Mouse (Mus musculus) CH12.LX (cell line): ENCODE measurements around the gene Irf2. TPM values are rescaled to one million over a fixed set of nuclear protein-coding genes. Genes with fewer than 3 reads are reported as not detected.

Experiments
- DNase-seq: peaks from one replicate; pipeline ENCODE4 v3.0.0-alpha.2; 2013; ENCODE audit errors: extremely low read depth
- H3K27ac ChIP-seq: 2 replicates; pipeline ENCODE4 v1.5.1; 2012; ENCODE audit warnings: low read depth, mild to moderate bottlenecking, control low read depth, moderate library complexity; ENCODE audit not compliant: insufficient read depth
- H3K27me3 ChIP-seq: replicated peaks from 2 replicates; pipeline ENCODE3; 2012; ENCODE audit warnings: inconsistent platforms
- H3K36me3 ChIP-seq, 2 experiments: replicated peaks in 1 of 2; 2 replicates each; pipeline versions ENCODE3 to v1.6.1; 2012; ENCODE audit warnings: inconsistent platforms in 1 of 2, low read length in 1 of 2, mild to moderate bottlenecking in 1 of 2, mixed read lengths in 1 of 2, moderate library complexity in 1 of 2; ENCODE audit not compliant: control insufficient read depth in 1 of 2, insufficient read depth in 1 of 2
- H3K4me1 ChIP-seq, 2 experiments: 2 replicates each; pipeline ENCODE4 v1.6.1; 2012; ENCODE audit warnings: inconsistent platforms in 1 of 2, moderate library complexity in 1 of 2; ENCODE audit not compliant: insufficient read depth in 2 of 2, control insufficient read depth in 1 of 2
- H3K4me2 ChIP-seq: 2 replicates; pipeline ENCODE4 v1.6.1; 2012; ENCODE audit warnings: low read depth, mild to moderate bottlenecking, control low read depth; ENCODE audit not compliant: poor library complexity, insufficient read depth, severe bottlenecking
- H3K4me3 ChIP-seq, 3 experiments: fragments of 150-350 bp in 1 of 3; sonication (generic) in 1 of 3; replicated peaks in 1 of 3; 2 replicates each; pipeline versions ENCODE3 to v1.5.1; 2011 to 2012; ENCODE audit warnings: low read depth in 2 of 3, low read length in 2 of 3, mild to moderate bottlenecking in 2 of 3, moderate library complexity in 2 of 3, control low read depth in 1 of 3, improper control_type of control experiment in 1 of 3, inconsistent platforms in 1 of 3, mixed read lengths in 1 of 3; ENCODE audit not compliant: poor library complexity in 1 of 3
- H3K79me2 ChIP-seq: replicated peaks from 2 replicates; pipeline ENCODE4 v1.6.1; 2012; ENCODE audit warnings: mild to moderate bottlenecking, moderate library complexity; ENCODE audit not compliant: control insufficient read depth, poor library complexity, insufficient read depth, severe bottlenecking; ENCODE audit errors: extremely low read depth
- H3K9ac ChIP-seq: 2 replicates; pipeline ENCODE4 v1.6.1; 2012; ENCODE audit warnings: low read depth, mild to moderate bottlenecking, control low read depth, moderate library complexity; ENCODE audit not compliant: insufficient read depth
- H3K9me3 ChIP-seq: replicated peaks from 2 replicates; pipeline ENCODE3; 2012; ENCODE audit warnings: low read length, inconsistent platforms, mixed read lengths
- BHLHE40 ChIP-seq: IDR thresholded peaks from 2 replicates; pipeline ENCODE4 v1.6.1; 2011; ENCODE audit warnings: mild to moderate bottlenecking, low read depth, low read length, improper control_type of control experiment
- CHD1 ChIP-seq: IDR thresholded peaks from 2 replicates; pipeline ENCODE4 v1.6.1; 2012; ENCODE audit warnings: low read depth, low read length, improper control_type of control experiment, inconsistent platforms
- CHD2 ChIP-seq: IDR thresholded peaks from 2 replicates; pipeline ENCODE4 v1.6.1; 2011; ENCODE audit warnings: low read length, improper control_type of control experiment
- CTCF ChIP-seq, 2 experiments: IDR thresholded peaks in 1 of 2; conservative IDR thresholded peaks in 1 of 2; 2 replicates each; pipeline ENCODE4 v1.5.1; 2011 to 2012; ENCODE audit warnings: low read depth in 2 of 2, low read length in 2 of 2, improper control_type of control experiment in 1 of 2, inconsistent platforms in 1 of 2, mild to moderate bottlenecking in 1 of 2, moderate library complexity in 1 of 2
- E2F4 ChIP-seq: IDR thresholded peaks from 2 replicates; pipeline ENCODE4 v1.6.1; 2011; ENCODE audit warnings: low read depth, low read length, improper control_type of control experiment; ENCODE audit not compliant: insufficient replicate concordance
- ELF1 ChIP-seq: IDR thresholded peaks from 2 replicates; pipeline ENCODE4 v1.6.1; 2014; ENCODE audit warnings: low read depth, mild to moderate bottlenecking, inconsistent platforms, low read length, improper control_type of control experiment
- GABPA ChIP-seq: IDR thresholded peaks from 2 replicates; pipeline ENCODE4 v1.6.1; 2012; ENCODE audit warnings: low read depth, low read length, improper control_type of control experiment, inconsistent platforms; ENCODE audit not compliant: insufficient replicate concordance
- HCFC1 ChIP-seq: IDR thresholded peaks from 2 replicates; pipeline ENCODE4 v1.6.1; 2012; ENCODE audit warnings: low read depth, mild to moderate bottlenecking, inconsistent platforms, low read length, improper control_type of control experiment
- IRF4 ChIP-seq: IDR thresholded peaks from 2 replicates; pipeline ENCODE4 v1.6.1; 2014; ENCODE audit warnings: low read depth, mild to moderate bottlenecking, inconsistent platforms, low read length, improper control_type of control experiment
- JUN ChIP-seq: IDR thresholded peaks from 2 replicates; pipeline ENCODE4 v1.6.1; 2011; ENCODE audit warnings: low read depth, mild to moderate bottlenecking, low read length, improper control_type of control experiment, moderate library complexity; ENCODE audit not compliant: insufficient read depth
- JUND ChIP-seq: conservative IDR thresholded peaks from 2 replicates; pipeline ENCODE4 v1.6.1; 2011; ENCODE audit warnings: low read depth, low read length, improper control_type of control experiment
- MAFK ChIP-seq: IDR thresholded peaks from 2 replicates; pipeline ENCODE4 v1.6.1; 2011; ENCODE audit warnings: low read length, improper control_type of control experiment; ENCODE audit not compliant: insufficient replicate concordance
- MEF2A ChIP-seq: IDR thresholded peaks from 2 replicates; pipeline ENCODE4 v1.6.1; 2014; ENCODE audit warnings: low read depth, mild to moderate bottlenecking, inconsistent platforms, low read length, improper control_type of control experiment, borderline replicate concordance
- MYC ChIP-seq: IDR thresholded peaks from 2 replicates; pipeline ENCODE4 v1.6.1; 2011; ENCODE audit warnings: low read depth, mild to moderate bottlenecking, improper control_type of control experiment, low read length
- NRF1 ChIP-seq: IDR thresholded peaks from 2 replicates; pipeline ENCODE4 v1.6.1; 2014; ENCODE audit warnings: low read depth, mild to moderate bottlenecking, inconsistent platforms, low read length, improper control_type of control experiment, moderate library complexity
- PAX5 ChIP-seq: IDR thresholded peaks from 2 replicates; pipeline ENCODE4 v1.6.1; 2012; ENCODE audit warnings: low read length, inconsistent platforms, mixed read lengths
- POLR2AphosphoS2 ChIP-seq: IDR thresholded peaks from 2 replicates; pipeline ENCODE4 v1.6.1; 2011; ENCODE audit warnings: low read depth, low read length, improper control_type of control experiment
- RAD21 ChIP-seq: IDR thresholded peaks from 2 replicates; pipeline ENCODE4 v1.6.1; 2011; ENCODE audit warnings: low read depth, mild to moderate bottlenecking, low read length, improper control_type of control experiment, moderate library complexity
- RCOR1 ChIP-seq: conservative IDR thresholded peaks from 2 replicates; pipeline ENCODE4 v1.6.1; 2012; ENCODE audit warnings: low read depth, mild to moderate bottlenecking, inconsistent platforms, low read length, improper control_type of control experiment
- SIN3A ChIP-seq: IDR thresholded peaks from 2 replicates; pipeline ENCODE4 v1.6.1; 2012; ENCODE audit warnings: low read length, improper control_type of control experiment, inconsistent platforms
- SMC3 ChIP-seq: IDR thresholded peaks from 2 replicates; pipeline ENCODE4 v1.6.1; 2011; ENCODE audit warnings: low read depth, low read length, improper control_type of control experiment
- TBP ChIP-seq: conservative IDR thresholded peaks from 2 replicates; pipeline ENCODE4 v1.6.1; 2011; ENCODE audit warnings: low read depth, low read length, improper control_type of control experiment
- TCF12 ChIP-seq: IDR thresholded peaks from 2 replicates; pipeline ENCODE4 v1.6.1; 2014; ENCODE audit warnings: low read depth, mild to moderate bottlenecking, inconsistent platforms, low read length, improper control_type of control experiment
- UBTF ChIP-seq: IDR thresholded peaks from 2 replicates; pipeline ENCODE4 v1.6.1; 2012; ENCODE audit warnings: low read depth, mild to moderate bottlenecking, inconsistent platforms, low read length, improper control_type of control experiment, moderate library complexity
- USF1 ChIP-seq: IDR thresholded peaks from 2 replicates; pipeline ENCODE4 v1.6.1; 2014; ENCODE audit warnings: low read depth, mild to moderate bottlenecking, inconsistent platforms, low read length, improper control_type of control experiment
- ZC3H11A ChIP-seq: IDR thresholded peaks from 2 replicates; pipeline ENCODE4 v1.6.1; 2012; ENCODE audit warnings: low read depth, mild to moderate bottlenecking, inconsistent platforms, low read length, improper control_type of control experiment
- ZKSCAN1 ChIP-seq: IDR thresholded peaks from 2 replicates; pipeline ENCODE4 v1.6.1; 2012; ENCODE audit warnings: low read depth, inconsistent platforms, low read length, improper control_type of control experiment, borderline replicate concordance
- ZNF384 ChIP-seq: IDR thresholded peaks from 2 replicates; pipeline ENCODE4 v1.6.1; 2012; ENCODE audit warnings: low read depth, low read length, improper control_type of control experiment, inconsistent platforms
- dilution Hi-C: fragments of 300-500 bp; cut with MboI; formaldehyde crosslinking; loops from 2 replicates; pipeline ENCODE4 v1.14.3; 2020; ENCODE audit warnings: low sequenced_read_pairs; ENCODE audit not compliant: extremely low pct_unique_long_range_greater_than_20kb, extremely low pct_ligation_motif_present
- in situ Hi-C: fragments of 300-500 bp; cut with MboI; formaldehyde crosslinking; loops from 3 replicates; pipeline ENCODE4 v1.14.3; 2019; ENCODE audit warnings: low sequenced_read_pairs, low pct_ligation_motif_present, low pct_unique_long_range_greater_than_20kb, mixed read lengths
- polyA plus RNA-seq: library from polyadenylated mRNA; unstranded; fragments of >175 nt; gene quantifications from 2 replicates; pipeline ENCODE4 v1.2.1, GENCODE M21; 2012; ENCODE audit warnings: low read depth; ENCODE audit not compliant: insufficient read length
- total RNA-seq, 2 experiments: library from RNA; depleted of rRNA; stranded (reverse); fragments of 300-350 nt in 1 of 2; fragments of >200 nt in 1 of 2; gene quantifications; 2 replicates each; pipeline ENCODE4 v1.2.3; 2012 to 2014

Gene Irf2
- total and polyA plus RNA-seq, 3 experiments = 7.1 to 37.4 (median 10.2) TPM

- TF ChIP-seq MAFK = 0 out of 2 replicates have a peak, but pooled peaks have one; percentile 3
- TF ChIP-seq MEF2A = no peak; the same call in 1 of the 2 replicates
- TF ChIP-seq ELF1 = no peak
- TF ChIP-seq IRF4 = no peak
- TF ChIP-seq ZNF384 = peak; percentile 57
- no peak for TF ChIP-seq TBP
- TF ChIP-seq ZKSCAN1 = no peak
- TF ChIP-seq HCFC1 = no peak
- no peak for TF ChIP-seq SIN3A
- TF ChIP-seq CTCF (conservative IDR thresholded peaks at IDR 0.05 in 1 of 2, IDR thresholded peaks at IDR 0.05 in 1 of 2; ENCODE audit: low read depth in 2 of 2, low read length in 2 of 2) = no peak
- TF ChIP-seq BHLHE40 = no peak
- TF ChIP-seq JUND = no peak; the same call in 1 of the 2 replicates
- no peak for TF ChIP-seq CHD2
- no peak for TF ChIP-seq SMC3
These were observed 103.2 kb downstream of the Irf2 start (continued) for GRCm38 (mm10) chr8:46842676-46843181.

GRCm38 (mm10) chr8:46843855-46844254 is 104.3 kb downstream of the Irf2 start:
- Histone ChIP-seq H3K4me1 (peaks cover 23 to 83% of the 10 kb centered on the region in 2 experiments), H3K9ac (peak overlapping the region; percentile 72; the same call in 1 of the 2 replicates), H3K79me2 (no peaks in the 10 kb centered on the region), H3K27me3 (no peaks in the 10 kb centered on the region), H3K4me2 (no peak overlapping the region), H3K36me3 (peaks cover 23 to 63% of the 10 kb centered on the region in 2 experiments), H3K4me3 (no peak overlapping the region), H3K27ac (peak overlapping the region; percentile 89), H3K9me3 (peaks cover 2% of the 10 kb centered on the region)
- in situ Hi-C loops = loop anchor here (10.0 kb wide), 1 partner anchor 91 kb away; no protein-coding TSS in a partner anchor
- no peak for TF ChIP-seq CHD1
- no peak for TF ChIP-seq RAD21
- no peak for TF ChIP-seq USF1
- no peak for TF ChIP-seq JUND
- no peak for TF ChIP-seq MAFK
- TF ChIP-seq RCOR1 = no peak
- TF ChIP-seq GABPA = no peak
- no peak for TF ChIP-seq NRF1
- TF ChIP-seq TCF12 = no peak
- no peak for TF ChIP-seq MYC
- TF ChIP-seq JUN = no peak
- TF ChIP-seq POLR2AphosphoS2 = no peak
- no peak for TF ChIP-seq ZNF384
- no peak for TF ChIP-seq UBTF
- TF ChIP-seq BHLHE40 = no peak
- TF ChIP-seq E2F4 = no peak
- no peak for TF ChIP-seq ZC3H11A
- TF ChIP-seq PAX5 = no peak
- no peak for TF ChIP-seq SIN3A
- dilution Hi-C loops = no loop called here
- no peak for DNase-seq
